Mouse (Mus musculus): ENCODE results near the gene Spred2. TPM values are rescaled to one million over a fixed set of nuclear protein-coding genes. Genes with fewer than 3 reads are reported as not detected.

Spred2 gene
- total RNA-seq, 2 experiments from 2014 or later: 102 to 119 TPM

DNA sequence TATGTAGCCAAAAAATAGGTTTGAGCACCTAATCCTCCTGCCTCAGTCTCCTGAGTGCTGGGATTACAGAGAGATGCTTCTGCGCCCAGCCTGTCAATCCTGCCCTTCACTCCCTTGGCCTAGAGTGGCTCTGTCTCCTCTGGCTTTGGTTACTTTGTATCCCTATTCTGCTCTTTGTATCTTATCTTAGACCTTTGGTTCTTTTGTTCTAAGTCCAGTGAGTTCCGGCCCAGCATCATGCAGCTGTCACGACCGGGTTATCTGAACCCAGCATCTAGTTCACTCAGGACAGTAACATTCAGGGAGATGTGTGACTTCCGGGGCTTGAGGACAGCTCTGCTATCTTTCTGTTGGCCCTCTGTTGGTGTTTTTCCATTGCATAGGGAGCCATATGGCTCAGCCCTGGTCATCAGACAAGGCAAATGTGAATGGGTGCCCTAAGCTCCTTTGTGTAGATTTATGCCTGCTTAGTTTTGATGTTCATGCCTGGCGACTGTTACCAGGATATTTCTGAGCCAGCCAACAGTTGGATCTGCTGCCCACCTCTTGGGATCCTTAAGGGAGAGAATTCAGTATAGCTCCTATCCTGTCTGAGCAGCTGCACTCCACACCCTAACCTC, 109.5 kb downstream of the Spred2 start:
- intact Hi-C loops (cut with DNase I): loop anchor here (2.0 kb wide), 1 partner anchor 51 kb away; no protein-coding TSS in a partner anchor
- no peak for TF ChIP-seq CTCF (IDR thresholded peaks at IDR 0.05)
- DNase-seq (ENCODE audit: extremely low spot score in 1 of 2, low spot score in 2 of 2): no peak
- Histone ChIP-seq H3K27ac (peak overlapping the region; percentile 94), H3K4me3 (no peak overlapping the region)

DNA sequence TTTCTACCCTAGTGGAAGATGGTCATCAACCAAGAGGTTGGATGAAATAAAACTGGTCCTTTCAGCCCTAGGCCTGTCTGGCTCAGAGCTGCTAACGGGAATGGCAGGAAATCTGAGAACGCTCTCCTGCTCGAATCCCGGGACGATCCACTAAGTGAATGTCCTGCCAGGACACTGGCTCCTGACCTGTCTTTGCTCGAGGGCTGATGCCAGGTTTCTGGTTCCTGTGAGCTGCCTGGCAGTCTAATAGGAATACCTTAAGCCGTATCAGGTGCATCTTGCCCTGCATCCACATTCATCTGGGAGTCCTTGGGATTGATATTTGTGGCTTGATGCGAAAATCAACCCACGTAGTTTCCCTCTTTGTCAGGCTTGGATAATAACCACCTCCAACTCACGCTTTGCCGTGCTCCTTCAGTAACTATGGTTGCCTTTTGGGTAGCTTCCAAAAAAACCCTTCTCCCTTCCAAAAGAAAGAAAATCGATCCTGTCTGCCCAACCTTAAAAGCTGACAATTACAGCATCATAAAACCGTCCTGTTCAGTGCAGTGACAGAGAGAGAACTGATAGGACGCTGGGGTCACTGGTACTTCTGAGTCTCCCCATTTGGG, 110.3 kb downstream of the Spred2 start:
- intact Hi-C loops (cut with DNase I): loop anchor here (2.0 kb wide), 1 partner anchor 52 kb away; no protein-coding TSS in a partner anchor
- peak overlapping the region; percentile 94 for H3K27ac ChIP-seq
- no peak for DNase-seq (ENCODE audit: extremely low spot score in 1 of 2, low spot score in 2 of 2)
- no peak for TF ChIP-seq CTCF (IDR thresholded peaks at IDR 0.05)
- H3K4me3 ChIP-seq: no peak overlapping the region

DNA sequence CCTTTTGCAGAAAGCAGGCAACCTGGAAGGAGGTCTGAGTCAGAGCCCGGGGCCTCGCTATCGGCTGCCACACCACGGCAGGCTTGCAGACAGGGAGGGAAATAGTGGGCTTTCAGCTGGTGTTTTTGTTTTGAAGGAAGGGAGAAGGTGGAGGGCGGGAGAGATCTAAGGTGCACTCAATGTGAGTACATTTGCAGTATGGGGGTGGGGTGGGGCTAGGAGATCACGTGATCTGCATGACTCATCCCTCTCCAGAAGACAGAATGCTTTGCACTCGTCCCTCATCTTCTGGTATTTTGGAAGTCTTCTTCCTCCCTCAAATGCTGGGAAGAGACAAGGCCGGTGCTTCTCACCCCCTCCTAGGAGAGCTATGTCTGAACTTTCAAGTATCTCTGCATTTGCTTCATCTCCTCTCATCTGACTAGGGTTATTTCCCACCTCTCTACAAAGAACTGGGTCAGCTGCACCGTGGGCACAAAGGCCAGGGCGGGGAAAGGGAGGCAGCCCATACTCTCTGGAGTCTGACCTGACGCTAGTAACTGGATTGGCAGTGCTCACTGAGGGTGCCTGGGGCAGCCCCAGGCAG, 111.3 kb downstream of the Spred2 start:
- no peak for TF ChIP-seq CTCF (IDR thresholded peaks at IDR 0.05)
- Histone ChIP-seq H3K4me3 (no peak overlapping the region), H3K27ac (peak overlapping the region; percentile 94)
- intact Hi-C loops (cut with DNase I): loop anchor here (2.0 kb wide), 1 partner anchor 53 kb away; no protein-coding TSS in a partner anchor
- DNase-seq (ENCODE audit: extremely low spot score in 1 of 2, low spot score in 2 of 2): peak; percentile 54 to 69

DNA sequence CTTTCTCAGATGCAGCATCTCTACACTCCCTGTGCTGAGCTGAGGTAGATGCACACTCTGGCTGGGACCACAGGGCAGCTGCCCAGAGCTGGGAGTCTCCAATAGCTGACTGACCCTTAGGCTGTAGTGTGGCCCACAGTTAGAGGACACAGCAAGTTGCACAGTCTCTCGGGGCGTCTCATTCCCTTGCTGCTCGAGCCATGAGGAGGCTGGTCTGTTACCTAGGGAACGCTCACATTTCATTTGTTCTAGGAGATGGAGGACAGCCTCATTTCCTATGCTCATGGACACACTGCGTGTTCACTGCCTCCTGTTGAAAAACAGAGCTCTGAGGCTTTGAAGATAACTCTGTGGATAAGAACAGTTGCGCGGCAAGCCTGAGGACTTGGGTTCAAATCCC, 111.8 kb downstream of the Spred2 start:
- peak overlapping the region; percentile 94 for H3K27ac ChIP-seq

DNA sequence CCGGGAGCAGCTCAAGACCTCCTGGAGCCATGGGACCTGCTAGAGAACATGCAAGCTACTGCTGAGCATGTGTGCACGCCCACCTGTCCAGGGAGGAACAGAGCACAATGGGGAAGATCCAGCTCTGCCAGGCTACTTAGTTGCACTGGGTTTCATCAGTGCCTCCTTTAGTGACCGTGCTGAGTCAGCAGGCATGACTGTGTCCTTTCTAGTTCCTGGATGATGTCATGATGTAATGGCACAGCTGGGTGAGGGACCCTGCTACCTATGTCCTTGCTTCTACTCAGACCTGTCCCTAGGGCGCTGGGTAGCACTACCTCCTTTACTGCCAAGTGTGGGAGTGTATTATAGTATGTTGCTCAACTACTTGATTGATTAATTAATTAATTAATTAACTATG, 113.6 kb downstream of the Spred2 start:
- TF ChIP-seq CTCF (IDR thresholded peaks at IDR 0.05): no peak
- no peak for DNase-seq (ENCODE audit: extremely low spot score in 1 of 2, low spot score in 2 of 2)
- Histone ChIP-seq H3K27ac (peak overlapping the region; percentile 86), H3K4me3 (no peak overlapping the region)
- intact Hi-C loops (cut with DNase I): loop anchor here (1.0 to 2.0 kb wide), 2 partner anchors 113 to 203 kb away; partner anchors contain the start of gene Spred2

More for the DNA sequence above, 111.8 kb downstream of the Spred2 start:
- no peak overlapping the region for H3K4me3 ChIP-seq
- DNase-seq (ENCODE audit: extremely low spot score in 1 of 2, low spot score in 2 of 2): no peak
- no peak for TF ChIP-seq CTCF (IDR thresholded peaks at IDR 0.05)
- intact Hi-C loops (cut with DNase I): loop anchor here (2.0 kb wide), 1 partner anchor 53 kb away; no protein-coding TSS in a partner anchor

DNA sequence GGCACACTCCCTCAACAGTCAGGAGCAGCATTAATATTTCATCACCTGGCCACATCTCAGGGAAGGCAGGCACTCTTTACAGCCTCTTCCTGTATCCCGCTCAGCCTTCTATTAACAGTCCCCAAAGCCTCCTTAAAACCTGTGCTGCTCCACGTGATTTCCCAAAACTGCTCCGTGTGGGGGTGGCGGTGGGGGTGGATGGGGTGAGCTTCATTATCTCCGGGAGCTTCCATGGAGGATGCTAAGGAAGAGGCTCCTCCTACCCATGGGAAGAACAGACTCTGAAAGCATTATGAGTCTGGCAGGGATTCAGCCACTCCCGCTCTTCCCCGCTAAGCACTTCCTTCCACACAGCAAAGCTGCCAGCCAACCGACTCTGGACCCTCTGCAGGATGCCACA, 114.5 kb downstream of the Spred2 start:
- H3K27ac ChIP-seq: peak overlapping the region; percentile 86
- no peak overlapping the region; the same call in 1 of the 2 replicates for H3K4me3 ChIP-seq
- intact Hi-C loops (cut with DNase I): loop anchor here (1.0 to 2.0 kb wide), 2 partner anchors 114 to 204 kb away; partner anchors contain the start of gene Spred2
- no peak; the same call in 1 of the 2 replicates for TF ChIP-seq CTCF (IDR thresholded peaks at IDR 0.05)
- DNase-seq (ENCODE audit: extremely low spot score in 1 of 2, low spot score in 2 of 2): peak; percentile 70 to 73

DNA sequence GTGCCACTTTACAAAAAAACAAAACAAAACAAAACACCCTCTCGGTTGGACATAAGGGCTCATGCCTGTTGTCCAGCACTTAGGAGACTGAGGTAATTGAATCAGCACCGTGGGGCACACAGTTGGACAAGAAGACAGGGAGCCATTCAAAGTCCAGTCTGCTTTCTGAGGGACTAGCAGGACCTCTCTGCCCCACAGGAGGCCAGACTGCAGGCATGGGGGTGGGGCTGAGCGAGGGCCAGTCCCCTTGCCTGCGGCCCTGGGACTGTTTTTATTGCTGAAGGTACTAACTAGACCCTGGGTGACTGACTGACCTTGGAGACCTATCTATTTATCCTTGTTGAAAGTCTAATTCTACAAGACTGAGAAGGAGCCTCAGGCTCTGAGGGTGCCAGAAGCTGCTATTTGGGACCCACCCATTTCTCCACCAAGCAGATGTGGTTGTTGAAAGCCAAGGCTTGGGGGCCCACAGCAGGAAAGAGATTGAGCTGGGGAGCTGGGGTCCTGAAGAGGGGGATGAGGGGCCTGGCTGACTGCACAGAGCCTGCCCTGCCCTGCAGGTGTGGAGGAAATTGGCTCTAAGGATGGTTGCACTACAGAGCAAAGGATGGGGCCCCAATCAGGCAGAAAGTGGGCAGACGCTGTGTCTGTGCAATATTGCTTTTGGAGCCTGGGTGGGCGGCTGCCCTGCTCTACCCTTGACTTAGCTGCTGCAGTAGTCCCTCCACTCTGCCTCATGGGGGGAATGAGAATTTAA, 117.2 kb downstream of the Spred2 start:
- peak overlapping the region; percentile 81 for H3K27ac ChIP-seq
- no peak for DNase-seq (ENCODE audit: extremely low spot score in 1 of 2, low spot score in 2 of 2)
- intact Hi-C loops (cut with DNase I): no loop called here
- no peak for TF ChIP-seq CTCF (IDR thresholded peaks at IDR 0.05)
- H3K4me3 ChIP-seq: no peak overlapping the region

DNA sequence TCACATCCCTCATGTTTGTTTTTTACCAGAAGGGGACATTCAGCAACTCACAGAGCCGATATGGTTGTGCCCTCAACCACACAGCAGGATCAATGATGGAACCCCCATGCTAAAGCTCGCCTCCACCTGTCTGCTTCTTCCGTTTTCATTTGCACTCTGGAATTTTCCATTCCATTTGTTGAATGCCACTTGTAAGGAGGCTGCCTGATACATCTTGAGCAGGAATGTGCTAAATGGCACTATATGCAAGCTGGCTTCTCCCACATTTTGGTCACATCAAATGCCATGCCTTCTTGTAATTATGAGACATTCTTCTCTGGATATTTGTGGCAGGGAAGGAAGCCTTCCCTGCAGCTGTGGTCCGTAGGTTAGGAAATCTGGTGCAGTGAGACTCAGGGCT, 117.9 kb downstream of the Spred2 start:
- H3K27ac ChIP-seq: peak overlapping the region; percentile 81
- DNase-seq (ENCODE audit: extremely low spot score in 1 of 2, low spot score in 2 of 2): no peak
- TF ChIP-seq CTCF (IDR thresholded peaks at IDR 0.05): no peak
- no peak overlapping the region for H3K4me3 ChIP-seq
- intact Hi-C loops (cut with DNase I): loop anchor here (1.0 kb wide), 1 partner anchor 143 kb away; no protein-coding TSS in a partner anchor

DNA sequence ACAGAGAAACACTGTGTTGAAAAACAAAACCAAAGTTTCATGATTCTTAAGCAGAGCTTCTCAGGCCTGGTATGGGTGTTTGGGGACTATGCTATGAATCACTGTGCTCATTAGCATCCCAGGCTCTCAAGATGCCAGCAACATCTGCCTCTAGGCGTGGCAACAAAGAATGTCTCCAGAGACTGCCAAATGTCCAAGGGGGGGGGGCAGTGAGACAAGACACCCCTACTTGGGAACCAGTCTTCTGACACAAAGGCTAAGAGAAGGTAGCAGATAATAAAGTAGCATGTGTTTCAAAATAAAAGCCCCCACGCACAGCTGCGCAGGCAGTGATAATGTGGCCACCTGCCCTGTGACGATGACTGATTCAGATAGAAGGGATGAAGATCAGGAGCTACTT, 119.1 kb downstream of the Spred2 start:
- intact Hi-C loops (cut with DNase I): no loop called here
- Histone ChIP-seq H3K4me3 (no peak overlapping the region), H3K27ac (peak overlapping the region; percentile 81)
- TF ChIP-seq CTCF (IDR thresholded peaks at IDR 0.05): no peak
- DNase-seq (ENCODE audit: extremely low spot score in 1 of 2, low spot score in 2 of 2): no peak

DNA sequence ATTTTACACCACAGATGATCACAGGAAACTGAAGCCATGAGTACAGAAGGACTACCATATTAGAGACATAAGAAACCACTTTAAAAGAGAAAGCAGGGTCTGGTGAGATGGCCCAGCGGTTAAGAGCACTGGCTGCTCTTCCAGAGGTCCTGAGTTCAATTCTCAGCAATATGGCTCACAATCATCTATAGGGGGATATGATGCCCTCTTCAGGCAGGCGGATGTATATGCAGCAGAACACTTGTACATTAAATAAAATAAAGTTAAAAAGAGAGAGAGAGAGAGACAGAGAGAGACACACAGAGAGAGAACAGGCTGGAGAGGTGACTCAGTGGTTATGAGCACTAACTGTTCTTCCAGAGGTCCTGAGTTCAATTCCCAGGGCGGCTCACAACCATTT, 121.4 kb downstream of the Spred2 start:
- H3K4me3 ChIP-seq: no peak overlapping the region
- H3K27ac ChIP-seq: no peak overlapping the region; the same call in 1 of the 2 replicates
- intact Hi-C loops (cut with DNase I): no loop called here
- DNase-seq (ENCODE audit: extremely low spot score in 1 of 2, low spot score in 2 of 2): no peak
- peak; percentile 53 for TF ChIP-seq CTCF (IDR thresholded peaks at IDR 0.05)

DNA sequence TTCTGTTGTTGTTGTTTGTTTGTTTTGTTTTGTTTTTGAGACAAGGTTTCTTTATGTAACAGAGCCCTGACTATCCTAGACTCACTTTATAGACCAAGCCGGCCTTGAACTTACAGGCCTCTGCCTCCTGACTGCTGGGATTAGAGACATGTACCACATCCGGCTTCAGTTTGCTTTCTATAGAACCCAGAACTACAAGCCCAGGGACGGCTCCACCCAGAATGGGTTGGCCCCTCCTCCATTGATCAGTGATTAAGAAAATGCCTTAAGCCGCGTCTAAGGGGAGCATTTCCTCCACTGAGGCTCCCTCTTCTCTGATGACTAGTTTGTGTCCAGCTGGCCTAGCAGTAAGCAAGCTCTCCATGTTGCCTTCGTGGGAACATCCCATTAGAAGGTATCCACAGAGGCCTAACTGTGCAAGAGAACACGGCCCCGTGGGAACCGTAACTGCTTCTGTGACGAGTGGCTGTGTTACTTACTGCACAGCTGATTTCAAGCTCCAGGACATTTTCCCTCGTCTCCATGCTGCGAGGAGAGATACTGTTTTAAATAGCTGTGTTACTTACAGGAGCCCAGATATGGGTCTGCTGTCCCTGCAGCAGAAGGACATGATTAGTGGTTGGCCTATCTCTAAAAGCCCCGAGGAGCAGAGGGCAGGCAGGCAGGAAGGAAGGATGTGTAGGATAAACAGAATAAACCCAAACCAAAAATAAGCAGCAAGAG, 128.8 kb downstream of the Spred2 start:
- DNase-seq (ENCODE audit: extremely low spot score in 1 of 2, low spot score in 2 of 2): no peak
- no peak overlapping the region for H3K4me3 ChIP-seq
- TF ChIP-seq CTCF (IDR thresholded peaks at IDR 0.05): no peak
- intact Hi-C loops (cut with DNase I): no loop called here
- H3K27ac ChIP-seq: no peak overlapping the region

Measured in left cerebral cortex, adult 2 months (tissue).